Comparison of ENCODE assay signal across 9 mouse cellular contexts in the genomic region with DNA sequence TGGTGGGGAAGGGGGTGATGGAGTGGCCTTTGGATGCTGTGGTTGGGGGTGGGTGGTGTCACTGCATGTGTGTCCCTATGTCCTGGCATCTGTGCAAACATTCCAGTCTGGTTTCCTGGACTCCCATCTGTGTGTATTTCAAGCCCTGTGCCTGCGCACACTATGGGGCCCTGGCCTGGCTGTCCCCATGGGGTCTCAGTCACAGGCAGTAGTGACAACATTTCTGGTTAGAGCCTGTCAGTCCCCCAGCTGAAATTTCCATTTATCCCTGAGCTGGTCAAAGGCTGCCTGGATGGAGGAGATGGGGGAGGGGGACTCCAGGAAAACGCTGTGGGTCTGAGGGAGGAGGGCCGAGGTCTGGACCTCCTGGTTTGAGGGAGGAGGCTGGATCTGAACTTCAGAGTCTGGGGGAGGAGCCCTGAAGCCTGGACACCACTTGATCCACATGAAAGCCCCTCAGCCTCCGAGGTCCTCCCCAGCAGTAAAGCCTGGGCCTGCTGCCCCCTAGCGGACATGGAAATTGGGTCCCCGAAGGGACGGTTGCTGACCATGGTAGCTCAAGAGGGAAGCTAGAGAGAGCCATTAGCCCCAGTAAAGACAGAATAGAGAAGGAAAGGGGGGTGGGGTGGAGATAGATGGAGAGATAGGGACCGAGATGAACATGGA. TPM values are rescaled to one million over a fixed set of nuclear protein-coding genes. Genes with fewer than 3 reads are reported as not detected.
DNase-seq lines count a peak whose midpoint lies in the region; ATAC-seq lines count a peak whose summit lies in the region.
"Had no signal": no experiment of that assay in that cellular context is flagged by ENCODE, and none has a peak within 500 bp of the region (broad histone marks: within the 10 kb centered on the region; RNA-seq: fewer than 3 reads in every experiment).

No protein-coding gene starts in this region.

- peaks cover 97% of the 10 kb centered on the region for H3K27me3 ChIP-seq in intestine, embryonic 15.5 days (replicated peaks)
- peaks cover 100% of the 10 kb centered on the region for H3K27me3 ChIP-seq in liver, embryonic 13.5 days

- ATAC-seq in intestine, embryonic 15.5 days, result peak; percentile 71
- 0 out of 2 replicates have a peak, but pooled peaks have one; percentile 23 for ATAC-seq in liver, embryonic 13.5 days (ENCODE audit: low read depth)

- H3K4me3 ChIP-seq in intestine, embryonic 15.5 days (replicated peaks), result no peak overlapping the region
- H3K4me3 ChIP-seq in liver, embryonic 13.5 days (replicated peaks), result no peak overlapping the region
- H3K4me3 ChIP-seq: erythroblast, embryonic 14.5 days had no signal

- no peak overlapping the region for H3K4me2 ChIP-seq in intestine, embryonic 15.5 days (replicated peaks)
- H3K4me2 ChIP-seq in liver, embryonic 13.5 days, result no peak overlapping the region

- peaks cover 6% of the 10 kb centered on the region for H3K4me1 ChIP-seq in intestine, embryonic 15.5 days (replicated peaks)
- H3K4me1 ChIP-seq in liver, embryonic 13.5 days (replicated peaks), result no peaks in the 10 kb centered on the region

- H3K9ac ChIP-seq in intestine, embryonic 15.5 days, result no peak overlapping the region
- H3K9ac ChIP-seq in liver, embryonic 13.5 days, result no peak overlapping the region

- DNase-seq in 3134 (ENCODE audit: extremely low read depth, insufficient read length, low spot score), result peak; percentile 37
- peak; percentile 62 for DNase-seq in Muller cell, postnatal 12 days (ENCODE audit: inconsistent ontology term)
- DNase-seq in cerebellum, postnatal 25 days, result peak; percentile 82 to 88
- peak; percentile 32 to 40 for DNase-seq in gastrocnemius, postnatal 36 days
- peak; percentile 39 for DNase-seq in liver, embryonic 13.5 days
- peak; percentile 61 to 79 for DNase-seq in natural killer cell, adult 2 months (ENCODE audit: low spot score in 2 of 2)
- DNase-seq in thymus, postnatal 0 days (ENCODE audit: low spot score), result peak; percentile 73

- H3K36me3 ChIP-seq in intestine, embryonic 15.5 days, result no peaks in the 10 kb centered on the region
- no peaks in the 10 kb centered on the region for H3K36me3 ChIP-seq in liver, embryonic 13.5 days

- 2% methylated on average over 8 of the region's 8 CpGs for WGBS in intestine, embryonic 15.5 days
- WGBS in liver, embryonic 13.5 days (ENCODE audit: insufficient replicate concordance), result 3% methylated on average over 8 of the region's 8 CpGs

- H3K27ac ChIP-seq in intestine, embryonic 15.5 days, result no peak overlapping the region
- H3K27ac ChIP-seq in liver, embryonic 13.5 days, result no peak overlapping the region

- no peaks in the 10 kb centered on the region for H3K9me3 ChIP-seq in intestine, embryonic 15.5 days
- H3K9me3 ChIP-seq in liver, embryonic 13.5 days (replicated peaks), result no peaks in the 10 kb centered on the region

- intact Hi-C loops in gastrocnemius, postnatal 36 days (cut with DNase I), result loop anchor here (5.0 kb wide), 1 partner anchor 58 kb away; no protein-coding TSS in a partner anchor

RNA-seq across cellular contexts. Expression of a gene that starts 5.8 kb away (rescaled TPM):
- not detected for total RNA-seq in gastrocnemius, postnatal 36 days (2021)
- polyA plus RNA-seq in intestine, embryonic 15.5 days (2015; fragmentation: Nextera tagmentation; extraction: Ambion mirVana), result not detected in 2 replicates
- not detected in 2 replicates for polyA plus RNA-seq in liver, embryonic 13.5 days (2015; fragmentation: Nextera tagmentation; extraction: Ambion mirVana)
- not detected in 2 replicates for polyA plus RNA-seq in thymus, postnatal 0 days (2015; fragmentation: Nextera tagmentation; extraction: Ambion mirVana)
- polyA plus RNA-seq: erythroblast, embryonic 14.5 days had no signal

RNA-seq across cellular contexts. Expression of a gene that starts 22.5 kb away (rescaled TPM):
- total RNA-seq in gastrocnemius, postnatal 36 days (2021), result 100 to 1,000 TPM; 188 to 189 TPM
- polyA plus RNA-seq in intestine, embryonic 15.5 days (2015; fragmentation: Nextera tagmentation; extraction: Ambion mirVana), result 123 and 157 TPM in 2 replicates
- polyA plus RNA-seq in liver, embryonic 13.5 days (2015; fragmentation: Nextera tagmentation; extraction: Ambion mirVana), result 56.4 and 59.5 TPM in 2 replicates
- 220 and 236 TPM in 2 replicates for polyA plus RNA-seq in thymus, postnatal 0 days (2015; fragmentation: Nextera tagmentation; extraction: Ambion mirVana)

RNA-seq across cellular contexts. Expression of a gene that starts 47.4 kb away (rescaled TPM):
- 10 to 100 TPM; 28.6 to 31.6 TPM for total RNA-seq in gastrocnemius, postnatal 36 days (2021)
- polyA plus RNA-seq in intestine, embryonic 15.5 days (2015; fragmentation: Nextera tagmentation; extraction: Ambion mirVana), result 76.5 and 77.7 TPM in 2 replicates
- polyA plus RNA-seq in liver, embryonic 13.5 days (2015; fragmentation: Nextera tagmentation; extraction: Ambion mirVana), result 44.3 and 48.2 TPM in 2 replicates
- polyA plus RNA-seq in thymus, postnatal 0 days (2015; fragmentation: Nextera tagmentation; extraction: Ambion mirVana), result 244 and 341 TPM in 2 replicates

RNA-seq across cellular contexts. Expression of a gene that starts 52.9 kb away (rescaled TPM):
- total RNA-seq in gastrocnemius, postnatal 36 days (2021), result under 1 TPM in 1 of 2 experiments, not detected in 1; 0.23 TPM
- 0.19 and 0.29 TPM in 2 replicates for polyA plus RNA-seq in intestine, embryonic 15.5 days (2015; fragmentation: Nextera tagmentation; extraction: Ambion mirVana)
- 0.51 and 0.61 TPM in 2 replicates for polyA plus RNA-seq in liver, embryonic 13.5 days (2015; fragmentation: Nextera tagmentation; extraction: Ambion mirVana)
- polyA plus RNA-seq in thymus, postnatal 0 days (2015; fragmentation: Nextera tagmentation; extraction: Ambion mirVana), result 1.1 and 1.5 TPM in 2 replicates

RNA-seq across cellular contexts. Expression of a gene that starts 55.7 kb away (rescaled TPM):
- under 1 TPM; 0.08 to 0.15 TPM for total RNA-seq in gastrocnemius, postnatal 36 days (2021)
- polyA plus RNA-seq in intestine, embryonic 15.5 days (2015; fragmentation: Nextera tagmentation; extraction: Ambion mirVana), result 3.8 TPM in 2 replicates
- 0.82 and 0.87 TPM in 2 replicates for polyA plus RNA-seq in liver, embryonic 13.5 days (2015; fragmentation: Nextera tagmentation; extraction: Ambion mirVana)
- polyA plus RNA-seq in thymus, postnatal 0 days (2015; fragmentation: Nextera tagmentation; extraction: Ambion mirVana), result 1.7 TPM in 2 replicates
